In the genomic region with DNA sequence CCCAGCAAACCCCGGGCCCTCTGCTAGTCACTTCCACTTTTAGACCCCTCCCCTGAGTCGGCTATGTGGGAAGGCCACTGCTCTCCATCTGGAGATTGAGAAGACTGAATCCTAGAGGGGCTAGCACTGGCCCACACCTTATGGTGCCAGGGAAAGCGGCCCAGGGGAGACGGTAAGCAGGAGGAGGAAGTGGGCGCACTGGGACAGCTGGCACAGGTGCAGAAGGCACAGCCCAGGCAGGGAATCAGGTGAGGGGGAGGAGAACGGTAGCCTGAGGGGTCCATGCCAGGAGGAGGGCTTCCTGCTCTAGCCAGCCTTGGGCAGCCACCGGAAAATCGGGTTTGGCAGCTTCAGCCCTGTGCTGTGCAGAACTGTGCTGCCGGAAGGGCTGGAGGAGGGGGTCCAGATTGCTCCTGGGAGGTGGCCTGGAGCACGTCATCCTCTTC, we compare ENCODE assay signal across 8 mouse cellular contexts. TPM values are rescaled to one million over a fixed set of nuclear protein-coding genes. Genes with fewer than 3 reads are reported as not detected.
DNase-seq lines count a peak whose midpoint lies in the region; ATAC-seq lines count a peak whose summit lies in the region.

No protein-coding gene starts in this region.

- no peaks in the 10 kb centered on the region for H3K36me3 ChIP-seq in neural tube, embryonic 12.5 days
- H3K36me3 ChIP-seq in forebrain, embryonic 13.5 days (ENCODE audit: poor library complexity, severe bottlenecking) = no peaks in the 10 kb centered on the region
- H3K36me3 ChIP-seq in heart, embryonic 16.5 days (ENCODE audit: control insufficient read depth, insufficient read depth) = no peaks in the 10 kb centered on the region
- H3K36me3 ChIP-seq in liver, embryonic 16.5 days (ENCODE audit: control insufficient read depth, insufficient read depth) = no peaks in the 10 kb centered on the region
- H3K36me3 ChIP-seq in neural tube, embryonic 15.5 days = no peaks in the 10 kb centered on the region

- H3K27me3 ChIP-seq in neural tube, embryonic 12.5 days (replicated peaks) = no peaks in the 10 kb centered on the region
- no peaks in the 10 kb centered on the region for H3K27me3 ChIP-seq in forebrain, embryonic 13.5 days
- no peaks in the 10 kb centered on the region for H3K27me3 ChIP-seq in heart, embryonic 16.5 days (ENCODE audit: control insufficient read depth, insufficient read depth, low read length)
- peaks cover 6% of the 10 kb centered on the region for H3K27me3 ChIP-seq in liver, embryonic 16.5 days (ENCODE audit: control insufficient read depth, insufficient read depth, low read depth, low read length)
- no peaks in the 10 kb centered on the region for H3K27me3 ChIP-seq in neural tube, embryonic 15.5 days (replicated peaks)

- H3K4me3 ChIP-seq in neural tube, embryonic 12.5 days = no peak overlapping the region
- H3K4me3 ChIP-seq in forebrain, embryonic 13.5 days = 0 out of 2 replicates have a peak overlapping the region, but pooled peaks have one; percentile 7
- H3K4me3 ChIP-seq in heart, embryonic 16.5 days (ENCODE audit: low read length) = peak overlapping the region; percentile 21
- H3K4me3 ChIP-seq in liver, embryonic 16.5 days (ENCODE audit: low read depth, low read length) = no peak overlapping the region
- H3K4me3 ChIP-seq in neural tube, embryonic 15.5 days (replicated peaks) = 0 out of 2 replicates have a peak overlapping the region, but pooled peaks have one; percentile 3

- no peaks in the 10 kb centered on the region for H3K9me3 ChIP-seq in neural tube, embryonic 12.5 days
- no peaks in the 10 kb centered on the region for H3K9me3 ChIP-seq in forebrain, embryonic 13.5 days (replicated peaks)
- H3K9me3 ChIP-seq in heart, embryonic 16.5 days (replicated peaks; ENCODE audit: control insufficient read depth, low read length) = no peaks in the 10 kb centered on the region
- no peaks in the 10 kb centered on the region for H3K9me3 ChIP-seq in liver, embryonic 16.5 days (replicated peaks; ENCODE audit: control insufficient read depth, low read length)
- H3K9me3 ChIP-seq in neural tube, embryonic 15.5 days (replicated peaks) = no peaks in the 10 kb centered on the region

- H3K27ac ChIP-seq in neural tube, embryonic 12.5 days = no peak overlapping the region
- peak overlapping the region; percentile 62 for H3K27ac ChIP-seq in forebrain, embryonic 13.5 days
- peak overlapping the region; percentile 86 for H3K27ac ChIP-seq in heart, embryonic 16.5 days (ENCODE audit: low read length)
- H3K27ac ChIP-seq in liver, embryonic 16.5 days (ENCODE audit: low read length) = peak overlapping the region; percentile 9; the same call in 1 of the 2 replicates
- peak overlapping the region; percentile 45; the same call in 1 of the 2 replicates for H3K27ac ChIP-seq in neural tube, embryonic 15.5 days (replicated peaks)

- 43% methylated on average over 10 of the region's 10 CpGs for WGBS in neural tube, embryonic 12.5 days
- WGBS in forebrain, embryonic 13.5 days = 30% methylated on average over 10 of the region's 10 CpGs
- WGBS in heart, embryonic 16.5 days = 18% methylated on average over 10 of the region's 10 CpGs
- WGBS in liver, embryonic 16.5 days (ENCODE audit: insufficient replicate concordance) = 6% methylated on average over 10 of the region's 10 CpGs
- WGBS in neural tube, embryonic 15.5 days = 24% methylated on average over 10 of the region's 10 CpGs

- ATAC-seq in neural tube, embryonic 12.5 days (ENCODE audit: low FRiP score, low read depth) = peak; percentile 56
- peak; percentile 87 for ATAC-seq in forebrain, embryonic 13.5 days
- peak; percentile 61 for ATAC-seq in heart, embryonic 16.5 days (replicated peaks; ENCODE audit: extremely low read depth, insufficient read depth, low FRiP score)
- ATAC-seq in liver, embryonic 16.5 days (ENCODE audit: low read depth) = 0 out of 2 replicates have a peak, but pooled peaks have one; percentile 28
- ATAC-seq in neural tube, embryonic 15.5 days (ENCODE audit: low FRiP score) = peak; percentile 77

- no peak for DNase-seq in neural tube, embryonic 10.5 days (ENCODE audit: extremely low spot score, low spot score)
- peak; percentile 91 for DNase-seq in kidney, postnatal 14 days
- DNase-seq in thymus, postnatal 25 days = peak; percentile 66

- H3K9ac ChIP-seq in neural tube, embryonic 12.5 days = no peak overlapping the region
- no peak overlapping the region for H3K9ac ChIP-seq in forebrain, embryonic 13.5 days
- H3K9ac ChIP-seq in heart, embryonic 16.5 days (ENCODE audit: low read length) = peak overlapping the region; percentile 65
- no peak overlapping the region for H3K9ac ChIP-seq in liver, embryonic 16.5 days (ENCODE audit: low read depth, low read length)
- no peak overlapping the region for H3K9ac ChIP-seq in neural tube, embryonic 15.5 days (replicated peaks)

- H3K4me2 ChIP-seq in neural tube, embryonic 12.5 days (replicated peaks) = peak overlapping the region; percentile 40
- peak overlapping the region; percentile 42 for H3K4me2 ChIP-seq in forebrain, embryonic 13.5 days
- peak overlapping the region; percentile 57 for H3K4me2 ChIP-seq in heart, embryonic 16.5 days (ENCODE audit: low read depth, low read length)
- H3K4me2 ChIP-seq in liver, embryonic 16.5 days (ENCODE audit: low read depth, low read length) = peak overlapping the region; percentile 33
- peak overlapping the region; percentile 45 for H3K4me2 ChIP-seq in neural tube, embryonic 15.5 days

- H3K4me1 ChIP-seq in neural tube, embryonic 12.5 days = peaks cover 13% of the 10 kb centered on the region
- peaks cover 29% of the 10 kb centered on the region for H3K4me1 ChIP-seq in forebrain, embryonic 13.5 days
- H3K4me1 ChIP-seq in heart, embryonic 16.5 days (ENCODE audit: control insufficient read depth, insufficient read depth, low read length) = peaks cover 35% of the 10 kb centered on the region
- H3K4me1 ChIP-seq in liver, embryonic 16.5 days (ENCODE audit: control insufficient read depth, low read depth, low read length) = peaks cover 22% of the 10 kb centered on the region
- peaks cover 24% of the 10 kb centered on the region for H3K4me1 ChIP-seq in neural tube, embryonic 15.5 days

RNA-seq across cellular contexts. Expression of a gene that starts 3.4 kb away (rescaled TPM):
- polyA plus RNA-seq in neural tube, embryonic 12.5 days (2016; fragmentation: Nextera tagmentation; extraction: Ambion mirVana) = not detected in 2 replicates
- polyA plus RNA-seq in forebrain, embryonic 13.5 days (2015; fragmentation: Nextera tagmentation; extraction: Ambion mirVana) = not detected in 2 replicates
- polyA plus RNA-seq in heart, embryonic 16.5 days (2015; fragmentation: Nextera tagmentation; extraction: Ambion mirVana) = not detected in 2 replicates
- not detected in 2 replicates for polyA plus RNA-seq in liver, embryonic 16.5 days (2015; fragmentation: Nextera tagmentation; extraction: Ambion mirVana)
- not detected in 2 replicates for polyA plus RNA-seq in neural tube, embryonic 15.5 days (2015; fragmentation: Nextera tagmentation; extraction: Ambion mirVana)

RNA-seq across cellular contexts. Expression of a gene that starts 3.4 kb away (rescaled TPM):
- not detected in 2 replicates for polyA plus RNA-seq in neural tube, embryonic 12.5 days (2016; fragmentation: Nextera tagmentation; extraction: Ambion mirVana)
- polyA plus RNA-seq in forebrain, embryonic 13.5 days (2015; fragmentation: Nextera tagmentation; extraction: Ambion mirVana) = not detected in 2 replicates
- not detected in 2 replicates for polyA plus RNA-seq in heart, embryonic 16.5 days (2015; fragmentation: Nextera tagmentation; extraction: Ambion mirVana)
- not detected in 2 replicates for polyA plus RNA-seq in liver, embryonic 16.5 days (2015; fragmentation: Nextera tagmentation; extraction: Ambion mirVana)
- not detected in 2 replicates for polyA plus RNA-seq in neural tube, embryonic 15.5 days (2015; fragmentation: Nextera tagmentation; extraction: Ambion mirVana)

RNA-seq across cellular contexts. Expression of a gene that starts 9.2 kb away (rescaled TPM):
- polyA plus RNA-seq in neural tube, embryonic 12.5 days (2016; fragmentation: Nextera tagmentation; extraction: Ambion mirVana) = 0.09 TPM in 1 of 2 replicates, not detected in the other
- polyA plus RNA-seq in forebrain, embryonic 13.5 days (2015; fragmentation: Nextera tagmentation; extraction: Ambion mirVana) = 0.22 TPM in 1 of 2 replicates, not detected in the other
- 1.9 and 3.2 TPM in 2 replicates for polyA plus RNA-seq in heart, embryonic 16.5 days (2015; fragmentation: Nextera tagmentation; extraction: Ambion mirVana)
- 0.27 TPM in 1 of 2 replicates, not detected in the other for polyA plus RNA-seq in liver, embryonic 16.5 days (2015; fragmentation: Nextera tagmentation; extraction: Ambion mirVana)
- polyA plus RNA-seq in neural tube, embryonic 15.5 days (2015; fragmentation: Nextera tagmentation; extraction: Ambion mirVana) = 0.27 and 5.8 TPM in 2 replicates

RNA-seq across cellular contexts. Expression of a gene that starts 25.4 kb away (rescaled TPM):
- polyA plus RNA-seq in neural tube, embryonic 12.5 days (2016; fragmentation: Nextera tagmentation; extraction: Ambion mirVana) = 1.6 and 1.7 TPM in 2 replicates
- polyA plus RNA-seq in forebrain, embryonic 13.5 days (2015; fragmentation: Nextera tagmentation; extraction: Ambion mirVana) = 2.0 and 2.3 TPM in 2 replicates
- 2.3 and 2.9 TPM in 2 replicates for polyA plus RNA-seq in heart, embryonic 16.5 days (2015; fragmentation: Nextera tagmentation; extraction: Ambion mirVana)
- polyA plus RNA-seq in liver, embryonic 16.5 days (2015; fragmentation: Nextera tagmentation; extraction: Ambion mirVana) = 0.26 and 0.38 TPM in 2 replicates
- 2.6 and 2.7 TPM in 2 replicates for polyA plus RNA-seq in neural tube, embryonic 15.5 days (2015; fragmentation: Nextera tagmentation; extraction: Ambion mirVana)

RNA-seq across cellular contexts. Expression of a gene that starts 44.9 kb away (rescaled TPM):
- 84.6 and 92.7 TPM in 2 replicates for polyA plus RNA-seq in neural tube, embryonic 12.5 days (2016; fragmentation: Nextera tagmentation; extraction: Ambion mirVana)
- polyA plus RNA-seq in forebrain, embryonic 13.5 days (2015; fragmentation: Nextera tagmentation; extraction: Ambion mirVana) = 81.8 and 85.3 TPM in 2 replicates
- polyA plus RNA-seq in heart, embryonic 16.5 days (2015; fragmentation: Nextera tagmentation; extraction: Ambion mirVana) = 9.0 and 11.2 TPM in 2 replicates
- polyA plus RNA-seq in liver, embryonic 16.5 days (2015; fragmentation: Nextera tagmentation; extraction: Ambion mirVana) = 0.61 and 0.72 TPM in 2 replicates
- polyA plus RNA-seq in neural tube, embryonic 15.5 days (2015; fragmentation: Nextera tagmentation; extraction: Ambion mirVana) = 43.1 and 52.6 TPM in 2 replicates

Comparison
In these comparisons a context has a peak if more than half of its experiments do, and no peak if none do; other contexts are left out.
1. H3K4me3 ChIP-seq: peak in forebrain, embryonic 13.5 days (single experiment), heart, embryonic 16.5 days (single experiment) and neural tube, embryonic 15.5 days (single experiment); none in neural tube, embryonic 12.5 days (single experiment) and liver, embryonic 16.5 days (single experiment).
2. ATAC-seq: peak in every context shown above with its lines; median percentile 87 in forebrain, embryonic 13.5 days; 77 in neural tube, embryonic 15.5 days; 61 in heart, embryonic 16.5 days; 56 in neural tube, embryonic 12.5 days; 28 in liver, embryonic 16.5 days.
3. Peak in every context shown above with its lines, with median percentiles within 50 percentile points of each other: H3K4me2 ChIP-seq.